Mouse (Mus musculus): ENCODE measurements around the gene Adora2a.
"Not testable (repeated sequence)": the region's sequence is repeated elsewhere in the genome, so short reads cannot be mapped to it uniquely, and the experiment has no call there.

The Adora2a gene

DNA sequence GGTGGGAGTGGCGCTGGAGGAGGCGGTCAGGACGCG, at the start of gene Adora2a:
Gene Adora2a (plus strand): TSS at position 6 of the 36 bp plus-strand sequence.
- no peak for DNase-seq

DNA sequence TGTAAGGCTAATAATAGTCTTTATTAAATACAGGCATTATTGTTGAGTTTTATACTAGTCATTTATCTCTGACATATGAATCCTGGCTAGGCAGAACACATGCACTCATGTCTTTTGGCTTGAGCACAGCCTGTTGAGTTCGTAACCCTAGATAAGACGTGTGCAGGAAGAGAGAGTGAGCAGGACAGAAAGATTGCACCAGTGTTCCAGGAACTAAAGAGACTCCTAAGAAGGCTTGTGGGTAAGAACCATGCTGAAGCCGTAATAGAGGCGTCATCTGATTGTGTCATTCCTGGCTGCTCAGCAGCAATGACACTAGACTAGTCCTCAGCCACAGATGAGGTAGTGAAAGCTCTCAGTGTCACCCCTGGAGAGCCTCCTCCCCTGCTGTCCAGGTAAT, 43.7 kb upstream of the Adora2a start:
- no peak for DNase-seq

DNA sequence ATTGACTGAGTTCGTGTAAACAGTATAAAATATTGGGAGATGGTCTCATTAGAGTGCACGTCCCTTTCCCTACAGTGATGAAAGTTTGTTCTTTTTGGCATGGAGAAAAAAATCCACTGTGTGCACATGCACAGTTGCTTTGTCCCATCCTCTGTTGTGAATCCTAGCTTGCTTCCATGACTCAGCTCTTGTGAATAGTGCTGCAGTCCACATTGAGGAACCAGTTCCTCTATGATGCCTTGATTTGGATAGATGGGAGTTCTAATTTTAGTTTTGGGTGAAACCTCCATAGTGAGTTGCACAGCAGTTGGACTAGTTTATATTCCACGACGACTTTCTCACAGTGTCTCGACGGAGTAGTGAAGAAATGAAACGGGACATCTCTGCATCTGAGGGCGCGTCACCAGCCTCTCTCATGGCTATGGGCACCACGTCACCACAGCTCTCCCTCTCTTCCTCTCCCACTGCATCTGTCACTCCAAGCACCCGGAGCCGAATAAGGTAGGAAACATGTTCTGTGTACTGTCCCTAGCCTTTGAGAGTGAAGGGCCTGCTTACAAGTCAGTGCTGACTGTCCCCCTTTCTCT, 40.2 kb upstream of the Adora2a start:
- DNase-seq: no peak

- DNase-seq: peak; percentile 37
Observed at GRCm38 (mm10) chr10:75277501-75277900, 39.2 kb upstream of the Adora2a start.

DNA sequence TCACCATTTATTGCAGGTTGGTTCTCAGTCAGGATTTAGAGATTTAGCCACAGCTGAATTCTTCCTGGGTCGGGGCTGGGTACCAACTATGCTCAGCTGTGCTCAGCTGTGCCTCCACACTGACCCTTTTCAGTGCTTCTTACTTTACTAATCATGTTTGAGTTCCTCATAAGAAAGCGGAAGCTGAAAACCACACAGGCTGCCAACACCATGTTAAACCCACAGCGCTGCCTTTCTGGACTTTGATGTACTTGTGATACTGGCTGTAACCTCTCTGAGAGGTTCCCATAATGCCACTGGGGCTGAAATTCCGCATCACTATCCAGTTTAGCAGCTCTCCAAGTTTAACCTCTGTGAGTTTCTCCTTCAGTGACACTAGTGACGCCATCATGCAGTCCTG, 34.0 kb upstream of the Adora2a start:
- no peak for DNase-seq

- DNase-seq: no peak
Observed at GRCm38 (mm10) chr10:75283821-75284220, 32.9 kb upstream of the Adora2a start.

- no peak for DNase-seq
Observed at GRCm38 (mm10) chr10:75288579-75288978, 28.1 kb upstream of the Adora2a start.

DNA sequence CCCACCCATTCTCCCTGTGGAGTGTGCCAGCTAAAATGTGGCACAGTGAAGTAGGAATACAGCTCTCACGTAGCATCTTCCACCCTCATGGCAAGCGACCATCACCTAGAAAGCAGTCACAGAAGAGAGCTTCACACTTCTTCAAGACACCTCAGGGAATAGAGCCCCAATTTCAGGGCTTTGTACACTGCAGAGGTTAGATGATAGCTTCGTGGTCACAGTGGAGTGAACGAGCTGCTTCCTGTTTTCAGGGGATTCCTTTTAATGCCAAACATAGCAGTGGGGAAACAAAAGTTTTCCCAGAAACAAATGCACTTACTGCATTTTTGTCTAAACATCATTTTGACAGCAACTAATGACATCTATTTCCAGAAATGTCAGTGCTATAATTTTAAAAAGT, 27.3 kb upstream of the Adora2a start:
- no peak for DNase-seq

DNA sequence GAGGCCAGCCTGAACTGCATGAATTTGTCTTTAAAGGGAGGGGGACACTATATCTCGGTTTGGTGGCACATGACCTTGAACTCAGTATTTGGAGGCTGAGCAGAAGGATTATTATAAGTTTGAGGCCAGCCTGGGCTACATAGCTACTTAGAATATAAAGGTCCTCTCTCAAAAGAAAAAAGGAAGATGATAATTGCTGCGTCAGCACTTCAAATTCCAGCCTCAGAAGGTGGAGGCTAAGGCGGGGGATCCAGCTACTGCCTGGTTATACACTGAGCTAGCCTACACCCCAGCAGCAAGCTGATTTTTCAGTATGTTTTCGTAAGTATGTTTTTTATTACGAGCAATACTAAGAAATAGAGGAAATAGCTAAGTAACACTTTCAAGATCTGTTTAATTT, 26.0 kb upstream of the Adora2a start:
- no peak for DNase-seq

DNA sequence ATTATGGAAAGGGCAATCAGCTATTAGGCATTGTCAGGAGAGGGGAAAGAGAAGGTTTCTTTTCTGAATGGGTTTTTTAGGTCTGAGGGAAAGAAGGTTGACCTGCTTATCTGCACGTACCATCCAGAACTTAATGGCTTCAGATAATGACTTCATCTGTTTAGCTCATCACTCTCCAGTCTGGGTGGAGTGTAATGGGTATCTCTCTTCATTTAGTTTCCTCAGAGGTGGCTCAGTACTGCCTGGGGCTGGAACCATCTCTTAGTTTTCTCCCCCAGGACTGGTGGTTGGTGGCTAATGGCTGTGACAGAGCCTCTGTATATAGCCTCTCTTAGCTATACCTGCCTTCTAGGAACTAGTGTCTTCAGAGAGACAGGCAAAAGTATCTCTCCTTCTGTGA, 25.3 kb upstream of the Adora2a start:
- DNase-seq: no peak

- DNase-seq: not testable (repeated sequence)
Observed at GRCm38 (mm10) chr10:75292206-75292605, 24.5 kb upstream of the Adora2a start.

- DNase-seq: no peak
Observed at GRCm38 (mm10) chr10:75293288-75293687, 23.4 kb upstream of the Adora2a start.

DNA sequence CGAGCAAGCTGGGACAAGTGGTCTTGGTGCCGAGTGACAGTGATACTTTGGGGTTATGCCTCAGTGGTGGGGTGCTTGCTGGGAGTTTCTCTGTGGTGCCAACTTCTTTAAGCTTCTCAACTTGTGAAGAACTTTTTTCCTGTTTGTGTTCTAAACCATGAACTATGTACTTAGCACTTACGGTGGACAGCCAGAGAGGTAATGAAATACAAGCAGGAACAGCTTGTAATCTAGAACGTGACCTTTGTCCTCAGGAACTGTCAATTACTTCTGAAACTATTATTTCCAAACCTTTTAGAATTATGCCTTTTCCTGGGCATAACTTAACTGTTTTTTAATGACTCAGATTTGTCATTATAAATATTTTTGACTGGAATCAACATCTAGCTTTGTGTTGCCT, 22.3 kb upstream of the Adora2a start:
- DNase-seq: no peak

GRCm38 (mm10) chr10:75294926-75295325, 21.8 kb upstream of the Adora2a start:
- no peak for DNase-seq

DNA sequence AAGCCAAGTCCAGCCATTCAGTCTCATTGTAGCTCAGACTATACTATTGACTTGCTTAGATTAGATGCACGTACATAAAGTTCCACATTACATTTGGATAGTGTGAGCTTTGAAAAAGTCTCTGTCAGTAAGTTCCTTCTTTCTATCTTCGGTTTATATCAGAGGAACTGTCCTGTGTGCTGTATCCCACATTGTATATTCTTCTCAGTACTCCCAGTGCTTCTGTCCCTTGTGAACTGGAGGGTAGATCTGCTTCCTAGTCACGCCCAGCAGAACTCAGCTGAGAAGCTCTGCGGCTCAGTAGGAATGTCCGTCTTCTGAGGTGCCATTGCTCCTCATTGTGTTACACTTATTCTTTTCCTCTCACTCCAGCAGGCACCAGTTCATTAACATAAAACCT, 18.1 kb upstream of the Adora2a start:
- DNase-seq: no peak

GRCm38 (mm10) chr10:75299785-75300418, 16.8 kb upstream of the Adora2a start:
- DNase-seq: peak; percentile 75

GRCm38 (mm10) chr10:75301195-75301806, 15.4 kb upstream of the Adora2a start:
- DNase-seq: no peak

DNA sequence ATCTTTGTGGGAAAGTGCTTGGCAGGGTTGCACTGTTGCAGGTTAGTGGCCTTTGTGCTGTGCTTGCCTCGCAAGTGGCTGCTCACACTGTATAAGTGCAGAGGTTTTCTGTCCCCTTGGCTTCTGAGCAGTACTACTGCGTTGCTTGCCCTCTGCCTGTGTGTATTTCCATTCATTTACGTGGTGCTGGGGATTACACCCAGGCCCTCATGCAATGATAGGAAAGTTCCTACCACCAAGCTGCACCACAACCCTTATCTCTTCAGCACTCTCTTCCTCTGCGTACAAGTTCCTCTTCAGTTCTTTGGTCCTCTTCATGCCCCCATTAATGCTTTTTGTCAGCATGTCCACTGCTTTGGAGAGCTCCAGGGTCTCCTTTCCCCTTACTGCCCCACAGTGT, 14.7 kb upstream of the Adora2a start:
- DNase-seq: no peak

DNA sequence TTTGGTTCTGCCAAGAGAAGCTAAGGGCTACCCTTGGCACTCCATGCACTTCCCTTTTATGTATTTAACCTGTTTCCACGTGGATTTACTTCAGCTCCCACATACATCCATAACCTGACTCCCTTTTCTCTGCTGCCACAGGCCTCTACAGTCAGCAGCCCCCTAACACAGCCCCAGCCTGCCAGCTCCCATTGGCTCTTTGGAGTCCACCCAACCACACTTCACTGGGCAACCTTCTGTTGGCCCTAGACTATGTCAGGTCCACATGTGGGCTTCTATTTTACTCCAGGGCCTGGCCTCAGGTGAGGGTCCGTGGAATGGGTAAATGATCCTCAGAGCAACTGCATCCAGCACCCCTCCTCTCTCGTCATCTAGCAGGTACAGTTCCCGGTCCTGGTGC, 14.1 kb upstream of the Adora2a start:
- DNase-seq: no peak

GRCm38 (mm10) chr10:75303324-75304048, 13.2 kb upstream of the Adora2a start:
- no peak for DNase-seq

GRCm38 (mm10) chr10:75304049-75304405, 12.7 kb upstream of the Adora2a start:
- DNase-seq: no peak

DNA sequence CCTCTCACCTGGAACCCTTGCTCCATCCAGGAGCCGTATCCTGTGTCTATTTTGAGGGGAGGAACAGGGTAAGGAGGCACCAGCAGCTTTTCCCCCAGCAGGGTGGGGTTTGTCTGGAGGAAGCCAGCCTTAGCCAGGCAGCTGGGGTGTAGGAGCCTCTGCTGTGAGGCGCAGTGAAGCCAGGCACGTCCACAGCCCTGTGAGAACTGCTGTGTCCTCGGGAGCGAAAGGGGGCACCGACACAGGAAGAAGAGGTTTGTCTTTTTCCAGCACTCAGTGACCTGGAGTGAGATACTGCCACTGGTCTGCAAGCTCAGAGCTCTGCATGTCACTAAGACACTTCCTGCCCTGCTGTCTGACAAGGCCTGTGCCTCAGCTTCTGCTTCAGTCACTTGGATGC, 12.3 kb upstream of the Adora2a start:
- peak; percentile 74 for DNase-seq

- DNase-seq: no peak
Observed at GRCm38 (mm10) chr10:75307130-75307529, 9.5 kb upstream of the Adora2a start.

- no peak for DNase-seq
Observed at GRCm38 (mm10) chr10:75312361-75312760, 4.3 kb upstream of the Adora2a start.
